Mouse (Mus musculus): ENCODE results near the gene Rptor. TPM values are rescaled to one million over a fixed set of nuclear protein-coding genes. Genes with fewer than 3 reads are reported as not detected.
A peak's percentile ranks its signal among the peaks of the same experiment; 100 is the strongest.

The Rptor gene
- polyA plus RNA-seq, 1 experiment from 2014 or later: 14.6 TPM

DNA sequence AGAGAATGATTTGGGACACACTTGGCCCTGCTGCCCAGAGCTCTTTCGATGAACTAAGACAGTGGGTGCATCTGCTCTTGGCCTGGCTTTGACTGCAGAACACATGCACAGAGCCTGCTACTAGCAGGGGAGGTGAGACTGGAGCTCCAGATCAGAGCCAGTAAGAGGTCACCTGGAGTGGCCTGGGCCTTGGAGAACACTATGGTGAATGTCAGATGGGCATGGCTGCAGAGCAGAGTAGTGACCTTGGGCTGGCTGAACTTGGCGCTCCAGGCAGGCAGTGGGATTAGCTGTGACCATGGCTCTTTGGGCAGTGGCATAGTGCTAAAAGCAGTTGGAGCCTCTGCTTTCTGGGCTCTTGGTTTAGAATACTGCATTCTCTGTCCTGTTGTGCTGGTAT lies 61.2 kb downstream of the Rptor start:
- Histone ChIP-seq H3K4me3 (ENCODE audit: low read depth, low read length) (no peak overlapping the region), H3K9me3 (ENCODE audit: low read depth, low read length) (no peaks in the 10 kb centered on the region), H3K9ac (no peak overlapping the region), H3K4me2 (no peak overlapping the region), H3K27ac (ENCODE audit: low read depth) (no peak overlapping the region), H3K4me1 (ENCODE audit: insufficient read depth) (no peaks in the 10 kb centered on the region), H3K27me3 (ENCODE audit: insufficient read depth, low read length) (no peaks in the 10 kb centered on the region), H3K36me3 (ENCODE audit: insufficient read depth) (no peaks in the 10 kb centered on the region)
- DNase-seq: no peak
- no peak for TF ChIP-seq CTCF (IDR thresholded peaks at IDR 0.05; ENCODE audit: low read depth)
- 92% methylated on average over 2 of the region's 2 CpGs for WGBS
- no peak for ATAC-seq (ENCODE audit: insufficient read depth)

DNA sequence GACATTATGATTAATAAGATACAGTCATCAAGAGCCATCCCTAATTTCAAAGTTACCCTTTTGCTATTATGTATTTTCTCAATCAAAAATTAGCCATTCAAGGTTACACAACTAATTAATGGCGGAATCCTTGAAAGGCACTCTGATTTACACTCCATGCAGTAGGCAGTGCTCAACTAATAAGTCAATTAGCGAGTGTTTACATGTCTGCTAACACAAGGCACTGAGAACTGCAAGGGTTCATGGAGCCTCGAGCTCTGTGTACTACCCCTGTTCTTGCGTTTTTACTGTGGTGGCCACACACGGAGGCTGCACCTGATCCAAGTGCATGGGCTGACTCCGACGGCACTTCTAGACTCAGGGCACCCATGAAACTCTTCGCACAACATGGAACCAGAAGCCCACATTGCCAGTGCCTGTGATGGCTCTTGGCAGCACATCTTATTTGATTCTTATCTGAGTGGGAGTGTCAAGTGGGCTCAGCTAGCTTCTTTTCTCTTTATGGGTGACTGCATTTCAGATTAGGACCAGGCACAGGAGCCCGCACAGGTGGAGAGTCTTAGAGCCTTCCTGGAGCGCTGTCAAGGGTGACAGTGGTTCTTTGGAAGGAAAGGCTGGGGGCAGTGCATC lies 62.1 kb downstream of the Rptor start:
- no peak overlapping the region for H3K9ac ChIP-seq
- H3K27me3 ChIP-seq (ENCODE audit: insufficient read depth, low read length): no peaks in the 10 kb centered on the region
- DNase-seq (no peak), ATAC-seq (ENCODE audit: insufficient read depth) (no peak)
- H3K27ac ChIP-seq (ENCODE audit: low read depth): no peak overlapping the region
- H3K4me2 ChIP-seq: no peak overlapping the region
- no peak overlapping the region for H3K4me3 ChIP-seq (ENCODE audit: low read depth, low read length)
- TF ChIP-seq CTCF (IDR thresholded peaks at IDR 0.05; ENCODE audit: low read depth): no peak
- no peaks in the 10 kb centered on the region for H3K9me3 ChIP-seq (ENCODE audit: low read depth, low read length)
- WGBS: 69% methylated on average over 10 of the region's 10 CpGs
- H3K36me3 ChIP-seq (ENCODE audit: insufficient read depth): no peaks in the 10 kb centered on the region
- H3K4me1 ChIP-seq (ENCODE audit: insufficient read depth): no peaks in the 10 kb centered on the region

DNA sequence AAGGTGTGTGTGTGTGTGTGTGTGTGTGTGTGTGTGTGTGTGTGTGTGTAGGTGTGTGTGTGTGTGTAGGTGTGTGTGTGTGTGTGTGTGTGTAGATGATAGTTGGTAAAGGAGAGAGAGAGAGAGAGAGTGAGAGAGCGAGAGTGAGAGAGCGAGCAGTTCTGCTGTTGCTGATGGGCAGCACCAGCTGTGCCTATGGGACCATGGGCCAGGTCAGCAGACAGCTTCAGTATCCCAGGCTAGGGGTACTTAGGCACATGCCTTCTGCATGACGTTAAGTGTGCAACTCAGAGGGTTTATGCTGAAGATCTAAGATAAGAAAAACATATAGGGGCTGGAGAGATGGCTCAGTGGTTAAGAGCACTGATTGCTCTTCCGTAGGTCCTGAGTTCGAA lies 62.6 kb downstream of the Rptor start:
- ATAC-seq (ENCODE audit: insufficient read depth): no peak
- Histone ChIP-seq H3K36me3 (ENCODE audit: insufficient read depth) (no peaks in the 10 kb centered on the region), H3K4me1 (ENCODE audit: insufficient read depth) (no peaks in the 10 kb centered on the region), H3K27ac (ENCODE audit: low read depth) (no peak overlapping the region), H3K4me2 (no peak overlapping the region), H3K9me3 (ENCODE audit: low read depth, low read length) (no peaks in the 10 kb centered on the region), H3K9ac (no peak overlapping the region), H3K27me3 (ENCODE audit: insufficient read depth, low read length) (no peaks in the 10 kb centered on the region), H3K4me3 (ENCODE audit: low read depth, low read length) (no peak overlapping the region)
- DNase-seq: no peak
- 78% methylated on average over 5 of the region's 5 CpGs for WGBS
- no peak for TF ChIP-seq CTCF (IDR thresholded peaks at IDR 0.05; ENCODE audit: low read depth)

DNA sequence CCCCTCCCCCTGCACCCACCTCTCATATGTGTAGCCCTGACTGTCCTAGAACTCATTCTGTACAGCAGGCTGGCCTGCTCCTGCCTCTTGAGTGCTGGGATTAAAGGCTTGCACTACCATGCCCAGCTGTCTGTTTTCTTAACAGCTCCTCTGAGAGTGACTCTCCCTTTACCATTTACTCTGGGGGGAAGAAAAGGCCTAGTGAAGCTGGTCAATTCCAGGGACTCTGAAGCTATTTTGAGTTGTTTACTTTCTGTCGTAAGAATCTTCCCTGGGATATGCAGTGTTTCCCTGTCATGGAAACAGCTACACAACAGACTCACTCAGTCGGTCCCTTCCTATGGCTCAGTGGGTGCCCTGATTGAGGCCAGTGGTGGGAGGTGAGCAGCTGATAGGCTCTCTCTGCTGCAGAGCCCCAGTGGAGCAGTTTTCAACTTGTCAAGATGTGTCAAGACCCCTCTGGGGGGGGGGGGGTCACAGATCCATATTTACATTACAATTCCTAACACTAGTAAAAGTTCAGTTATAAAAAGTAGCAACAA lies 63.9 kb downstream of the Rptor start:
- Histone ChIP-seq H3K4me2 (no peak overlapping the region), H3K4me3 (ENCODE audit: low read depth, low read length) (no peak overlapping the region), H3K9me3 (ENCODE audit: low read depth, low read length) (no peaks in the 10 kb centered on the region), H3K4me1 (ENCODE audit: insufficient read depth) (no peaks in the 10 kb centered on the region), H3K9ac (no peak overlapping the region), H3K27me3 (ENCODE audit: insufficient read depth, low read length) (no peaks in the 10 kb centered on the region), H3K27ac (ENCODE audit: low read depth) (0 out of 2 replicates have a peak overlapping the region, but pooled peaks have one; percentile 42), H3K36me3 (ENCODE audit: insufficient read depth) (no peaks in the 10 kb centered on the region)
- WGBS: 6% methylated on average over 2 of the region's 2 CpGs
- no peak for DNase-seq
- no peak for TF ChIP-seq CTCF (IDR thresholded peaks at IDR 0.05; ENCODE audit: low read depth)
- ATAC-seq (ENCODE audit: insufficient read depth): no peak

DNA sequence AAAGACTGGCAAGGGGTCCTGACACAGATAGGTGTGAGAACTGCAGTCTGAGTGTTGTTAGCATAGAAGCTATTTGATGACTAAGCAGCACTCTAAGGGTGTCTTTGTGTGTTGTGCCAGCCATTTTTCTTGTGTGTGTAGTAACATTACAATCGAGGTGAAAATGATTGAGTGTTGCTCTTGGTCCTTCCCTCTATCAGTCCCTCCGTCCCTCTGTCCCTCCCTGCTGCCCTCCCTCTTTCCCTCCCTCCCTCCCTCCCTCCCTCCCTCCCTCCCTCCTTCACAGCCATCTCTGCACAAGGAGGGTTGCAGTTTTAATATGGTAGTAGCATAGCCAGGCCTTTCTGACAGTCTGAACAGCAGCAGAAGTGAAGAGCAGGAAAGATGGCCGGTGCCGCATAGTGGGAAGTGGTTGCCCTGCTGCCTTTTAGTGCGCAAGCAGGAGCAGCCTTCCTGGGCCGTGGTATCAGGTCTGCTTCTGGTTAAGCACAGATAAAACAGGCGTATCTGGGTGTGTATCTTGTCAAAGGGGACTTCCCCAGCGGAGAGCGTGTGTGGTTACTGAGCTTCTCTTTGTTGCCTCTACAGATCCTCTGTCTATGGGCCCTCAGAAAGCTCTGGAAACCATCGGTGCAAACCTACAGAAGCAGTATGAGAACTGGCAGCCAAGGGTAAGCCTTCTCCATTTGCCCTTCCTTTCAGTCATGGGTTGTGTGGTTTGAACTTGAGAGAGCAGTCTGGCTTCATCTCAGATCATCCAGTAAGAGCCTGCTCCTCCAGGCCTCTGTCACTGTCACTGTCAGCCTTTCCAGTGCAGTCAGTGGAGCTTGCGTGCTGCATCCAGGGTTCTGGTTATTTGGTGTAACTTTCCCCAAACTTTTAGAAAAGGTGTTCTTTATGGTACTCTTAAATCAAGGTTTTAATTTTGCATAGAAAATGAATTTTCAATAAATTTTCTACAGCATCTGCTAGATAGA lies 68.3 kb downstream of the Rptor start:
- H3K27ac ChIP-seq (ENCODE audit: low read depth): no peak overlapping the region
- WGBS: 56% methylated on average over 11 of the region's 11 CpGs
- DNase-seq (no peak), ATAC-seq (ENCODE audit: insufficient read depth) (no peak)
- no peaks in the 10 kb centered on the region for H3K27me3 ChIP-seq (ENCODE audit: insufficient read depth, low read length)
- H3K4me1 ChIP-seq (ENCODE audit: insufficient read depth): no peaks in the 10 kb centered on the region
- no peak overlapping the region for H3K4me3 ChIP-seq (ENCODE audit: low read depth, low read length)
- H3K9ac ChIP-seq: peak overlapping the region; percentile 22; the same call in 1 of the 2 replicates
- TF ChIP-seq CTCF (IDR thresholded peaks at IDR 0.05; ENCODE audit: low read depth): no peak
- no peak overlapping the region for H3K4me2 ChIP-seq
- no peaks in the 10 kb centered on the region for H3K9me3 ChIP-seq (ENCODE audit: low read depth, low read length)
- no peaks in the 10 kb centered on the region for H3K36me3 ChIP-seq (ENCODE audit: insufficient read depth)

DNA sequence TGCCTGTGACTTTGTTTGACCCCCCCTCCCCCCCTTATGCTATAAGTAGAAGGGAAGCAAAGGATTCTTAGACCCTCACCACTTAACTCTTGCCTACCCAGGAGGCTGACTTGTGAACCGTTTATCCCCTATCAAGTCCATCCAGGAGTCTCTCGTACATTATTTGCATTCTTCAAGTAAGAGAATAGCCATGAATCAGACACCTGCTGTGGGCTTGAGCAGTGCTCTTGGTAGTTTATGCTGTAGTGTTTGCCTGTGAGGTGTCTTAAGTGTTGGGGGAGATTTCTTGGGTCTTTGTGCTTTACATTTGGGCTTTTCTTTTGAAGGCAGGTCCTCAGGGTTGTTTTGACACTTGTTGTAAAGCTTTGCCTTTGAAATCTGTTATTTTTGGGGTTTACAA lies 69.3 kb downstream of the Rptor start:
- Histone ChIP-seq H3K9me3 (ENCODE audit: low read depth, low read length) (no peaks in the 10 kb centered on the region), H3K4me3 (ENCODE audit: low read depth, low read length) (no peak overlapping the region), H3K36me3 (ENCODE audit: insufficient read depth) (no peaks in the 10 kb centered on the region), H3K4me1 (ENCODE audit: insufficient read depth) (no peaks in the 10 kb centered on the region), H3K27me3 (ENCODE audit: insufficient read depth, low read length) (no peaks in the 10 kb centered on the region), H3K27ac (ENCODE audit: low read depth) (no peak overlapping the region), H3K9ac (no peak overlapping the region), H3K4me2 (no peak overlapping the region)
- no peak for DNase-seq
- no peak for ATAC-seq (ENCODE audit: insufficient read depth)
- WGBS: 41% methylated on average over 2 of the region's 2 CpGs
- no peak for TF ChIP-seq CTCF (IDR thresholded peaks at IDR 0.05; ENCODE audit: low read depth)

DNA sequence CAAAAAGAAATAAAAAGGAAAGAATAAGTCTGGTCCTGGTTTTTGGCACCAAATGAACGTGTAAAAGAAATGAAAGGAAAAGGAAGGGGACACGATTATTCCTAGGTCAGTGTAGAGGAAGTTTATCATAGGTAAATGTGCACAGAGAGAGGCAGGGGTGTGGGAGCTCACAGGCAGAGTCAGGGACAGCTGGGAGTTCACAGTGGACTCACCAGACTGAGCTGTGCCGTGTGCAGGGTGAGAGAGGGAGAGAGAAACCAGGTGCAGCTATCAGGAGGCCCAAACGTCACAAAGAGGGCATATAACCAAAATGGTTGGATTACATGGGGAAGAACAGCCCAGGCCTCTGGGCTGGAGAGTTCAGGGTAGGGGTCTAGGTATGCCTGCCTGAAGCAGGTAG lies 70.1 kb downstream of the Rptor start:
- WGBS: 44% methylated on average over 4 of the region's 4 CpGs
- no peak overlapping the region for H3K4me2 ChIP-seq
- no peak for TF ChIP-seq CTCF (IDR thresholded peaks at IDR 0.05; ENCODE audit: low read depth)
- H3K4me3 ChIP-seq (ENCODE audit: low read depth, low read length): no peak overlapping the region
- H3K27me3 ChIP-seq (ENCODE audit: insufficient read depth, low read length): no peaks in the 10 kb centered on the region
- no peaks in the 10 kb centered on the region for H3K9me3 ChIP-seq (ENCODE audit: low read depth, low read length)
- no peak overlapping the region for H3K9ac ChIP-seq
- no peaks in the 10 kb centered on the region for H3K36me3 ChIP-seq (ENCODE audit: insufficient read depth)
- H3K27ac ChIP-seq (ENCODE audit: low read depth): no peak overlapping the region
- ATAC-seq (ENCODE audit: insufficient read depth) (no peak), DNase-seq (no peak)
- H3K4me1 ChIP-seq (ENCODE audit: insufficient read depth): no peaks in the 10 kb centered on the region
